Mouse (Mus musculus) heart, postnatal 10 days (tissue): Measurements from ENCODE around the gene Acot8. TPM values are rescaled to one million over a fixed set of nuclear protein-coding genes. Genes with fewer than 3 reads are reported as not detected.
A peak's percentile ranks its signal among the peaks of the same experiment; 100 is the strongest.
"Not testable (repeated sequence)": the region's sequence is repeated elsewhere in the genome, so short reads cannot be mapped to it uniquely, and the experiment has no call there.

ENCODE experiments used
- DNase-seq, 2 experiments: peaks; one replicate each; pipeline ENCODE4 v3.0.0; 2021
- intact Hi-C: fragments of 180-260 bp; cut with DNase I; formaldehyde crosslinking; loops from one replicate; pipeline ENCODE4 v1.15.1; 2025
- total RNA-seq, 2 experiments: library from RNA; stranded (reverse); gene quantifications; 2 replicates each; pipeline ENCODE4 v1.2.3; 2021

The Acot8 gene
- total RNA-seq, 2 experiments from 2014 or later, result 12.6 to 13.4 TPM

DNA sequence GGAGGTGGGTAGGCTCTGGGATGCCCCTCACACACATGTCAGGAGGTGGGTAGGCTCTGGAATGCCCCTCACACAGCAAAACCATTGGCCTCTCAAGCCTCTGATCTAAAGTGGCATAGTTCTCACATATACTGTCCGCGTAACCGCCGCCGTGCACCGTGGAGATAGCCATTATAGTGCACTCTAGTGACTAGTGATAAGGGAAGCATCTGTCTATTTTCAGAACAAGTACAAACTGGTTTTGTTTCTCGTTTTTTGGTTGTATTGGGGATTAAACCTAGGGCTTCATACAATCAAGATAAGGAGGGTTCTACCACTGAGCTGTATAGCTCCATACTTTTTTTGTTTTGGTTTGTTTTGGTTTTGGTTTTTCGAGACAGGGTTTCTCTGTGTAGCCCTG is 11.1 kb upstream of the Acot8 start:
- DNase-seq, result no peak
- intact Hi-C loops, result no loop called here

DNA sequence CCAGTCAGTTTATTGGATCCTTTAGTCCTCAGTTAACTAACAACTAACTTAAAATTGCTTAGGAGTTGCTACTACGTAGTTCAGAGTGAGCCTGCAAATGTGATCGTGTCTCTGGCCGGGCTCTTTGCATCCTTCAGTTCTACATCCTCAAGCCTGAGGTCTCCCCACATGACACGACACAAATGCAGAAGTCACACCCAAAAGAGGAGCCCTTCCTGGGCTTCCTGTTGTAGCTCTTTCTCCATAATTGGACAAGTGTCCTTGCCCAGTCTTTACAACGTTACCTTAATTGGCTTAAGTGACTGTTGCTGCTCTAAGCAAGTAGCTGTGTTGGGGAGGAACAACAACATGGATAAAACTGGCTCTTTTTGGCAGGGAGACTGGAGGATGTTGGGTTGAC is 10.7 kb upstream of the Acot8 start:
- intact Hi-C loops, result no loop called here
- DNase-seq, result no peak

DNA sequence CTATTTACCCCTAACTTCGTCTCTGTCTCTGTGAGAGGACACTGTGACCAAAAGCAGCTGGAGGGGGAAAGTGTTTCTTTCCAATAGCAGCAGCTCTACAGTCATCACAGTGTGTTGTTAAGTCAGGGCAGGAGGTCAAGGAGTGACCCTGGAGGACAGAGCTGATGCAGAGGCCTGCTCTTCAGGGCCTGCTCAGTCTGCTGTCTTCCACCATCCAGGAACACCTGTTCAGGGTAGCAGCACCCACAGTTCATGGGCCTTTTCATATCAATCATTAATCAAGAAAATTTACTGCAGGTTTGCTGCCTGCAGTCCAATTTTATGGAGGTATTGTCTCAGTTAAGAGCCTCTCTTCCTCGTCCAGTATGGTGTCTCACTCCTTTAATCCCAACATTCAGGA is 8.9 kb upstream of the Acot8 start:
- intact Hi-C loops, result no loop called here
- DNase-seq, result no peak

DNA sequence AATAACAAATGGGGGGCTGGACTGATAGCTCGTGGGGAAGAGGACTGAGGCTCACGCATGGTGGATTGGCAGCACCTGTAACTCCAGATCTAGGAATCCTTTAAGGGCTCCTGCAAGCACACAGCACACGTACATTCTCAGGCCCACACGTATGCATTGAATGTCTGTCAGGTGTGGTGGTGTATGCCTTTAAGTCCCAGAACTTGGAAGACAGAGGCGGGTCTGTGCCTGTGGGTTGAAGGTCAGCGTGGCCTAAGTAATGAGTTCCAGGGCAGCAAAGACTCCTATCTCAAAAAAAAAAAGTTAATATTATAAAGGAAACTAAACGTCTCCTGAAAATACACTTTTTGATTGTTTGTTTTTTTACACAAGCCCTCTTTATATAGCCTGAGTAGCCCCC is 1.9 kb upstream of the Acot8 start:
- intact Hi-C loops, result no loop called here

DNA sequence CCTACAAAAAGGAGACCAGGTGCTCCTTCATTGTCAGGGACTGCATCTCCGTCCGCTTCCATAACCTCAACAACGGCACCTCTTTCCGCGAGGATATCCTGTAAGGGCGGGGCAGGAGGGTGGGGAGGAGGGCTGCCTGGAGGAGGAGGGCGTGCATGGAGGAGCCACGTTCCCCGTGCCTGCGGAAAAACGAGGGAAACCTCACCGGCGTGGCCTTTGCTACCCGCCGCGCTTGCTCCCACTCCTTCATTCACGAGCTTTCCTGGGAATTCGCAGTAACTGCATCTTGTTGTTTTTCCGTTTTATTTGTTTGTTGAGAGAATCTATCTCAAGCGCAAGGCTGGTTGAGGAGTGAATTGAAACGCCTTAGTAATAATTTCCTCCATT is 643 bp upstream of the Acot8 start:
- DNase-seq, result no peak
- intact Hi-C loops, result no loop called here

More for the DNA sequence above, 1.9 kb upstream of the Acot8 start:
- DNase-seq, result no peak

DNA sequence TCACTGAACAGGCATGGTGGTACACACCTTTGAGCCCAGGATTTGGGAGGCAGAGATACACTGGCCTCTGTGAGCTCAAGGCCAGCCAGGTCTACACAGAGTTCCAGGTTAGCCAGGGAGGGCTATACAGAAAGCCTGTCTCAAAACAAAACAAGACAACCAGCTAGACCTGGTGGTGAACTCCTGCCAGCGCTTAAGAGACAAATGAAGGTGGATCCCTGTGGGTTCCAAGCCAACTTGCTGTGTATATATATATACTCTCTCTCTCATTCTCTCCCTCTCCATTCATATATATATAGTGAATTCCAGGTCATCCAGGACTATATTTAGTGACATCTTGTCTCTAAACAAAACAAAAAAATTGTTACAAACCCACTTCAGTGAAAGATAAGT is 765 bp downstream of the Acot8 start:
- DNase-seq, result no peak
- intact Hi-C loops, result no loop called here

DNA sequence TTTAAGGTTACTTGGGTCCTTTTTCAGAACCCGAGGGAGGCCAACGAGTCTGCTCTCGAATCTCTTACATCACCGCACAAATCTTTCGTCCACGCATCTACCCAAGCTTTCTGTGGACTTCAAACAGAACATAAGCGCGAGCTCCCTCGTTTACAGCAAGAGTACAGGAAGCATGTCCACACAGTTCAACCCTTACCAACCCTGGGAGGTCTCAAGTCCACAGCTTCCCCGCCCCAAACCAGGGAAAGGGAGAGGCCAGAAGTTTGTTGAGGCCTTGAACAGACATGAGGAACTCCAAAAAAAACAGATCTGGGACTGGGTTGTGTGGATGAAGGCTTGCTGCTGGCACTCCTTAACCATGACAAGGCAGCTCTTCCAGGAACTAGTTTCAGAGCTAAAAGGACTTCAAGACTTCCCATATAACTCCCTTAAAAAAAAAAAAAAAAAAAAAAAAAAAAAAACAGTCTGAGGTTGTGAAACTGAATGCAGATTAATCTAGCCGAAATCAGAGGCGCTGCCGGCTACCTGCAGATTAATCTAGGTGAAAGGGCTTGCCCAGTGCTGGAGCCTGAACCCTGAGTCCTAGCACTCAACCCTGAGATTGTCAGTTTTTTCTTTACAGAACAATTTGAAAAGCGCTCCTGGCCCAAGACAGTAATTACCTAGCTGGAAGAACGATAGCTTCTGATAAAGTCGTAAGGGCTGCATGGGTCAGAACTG is 1.3 kb downstream of the Acot8 start:
- no peak for DNase-seq
- intact Hi-C loops, result no loop called here

DNA sequence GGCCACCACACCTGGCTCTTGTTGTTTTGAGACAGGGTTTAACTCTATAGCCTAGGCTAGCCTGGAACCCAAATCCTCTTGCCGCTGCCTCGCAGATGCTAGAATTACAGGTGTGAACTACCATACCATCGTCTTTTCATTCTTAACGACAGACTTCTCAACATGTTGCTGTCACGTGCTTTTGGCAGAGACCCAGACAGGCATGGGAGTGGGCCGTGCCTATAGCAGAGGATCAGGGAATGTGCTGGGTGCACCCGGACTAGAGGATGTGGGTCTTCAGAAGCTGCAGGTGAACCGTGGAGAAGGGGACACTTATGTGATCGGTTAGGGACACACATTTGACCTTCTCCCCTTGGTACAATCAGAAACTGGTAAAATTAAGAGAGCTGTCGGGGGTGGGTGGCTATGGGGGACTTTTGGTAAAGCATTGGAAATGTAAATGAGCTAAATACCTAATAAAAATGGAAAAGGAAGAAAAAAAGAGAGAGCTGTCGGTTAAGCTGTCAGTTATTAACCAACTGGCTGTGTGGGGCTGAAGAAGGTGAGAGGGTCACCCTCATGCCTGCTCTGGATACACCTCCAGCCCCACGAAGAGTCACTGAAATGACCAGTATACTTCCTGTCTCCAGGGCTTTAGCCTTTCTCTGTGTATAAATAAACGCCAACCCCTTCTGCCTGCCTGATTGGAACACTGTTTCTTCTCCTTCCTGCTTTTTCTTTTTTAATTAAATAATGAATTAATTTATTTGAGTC is 4.3 kb downstream of the Acot8 start:
- no peak for DNase-seq
- intact Hi-C loops, result no loop called here

DNA sequence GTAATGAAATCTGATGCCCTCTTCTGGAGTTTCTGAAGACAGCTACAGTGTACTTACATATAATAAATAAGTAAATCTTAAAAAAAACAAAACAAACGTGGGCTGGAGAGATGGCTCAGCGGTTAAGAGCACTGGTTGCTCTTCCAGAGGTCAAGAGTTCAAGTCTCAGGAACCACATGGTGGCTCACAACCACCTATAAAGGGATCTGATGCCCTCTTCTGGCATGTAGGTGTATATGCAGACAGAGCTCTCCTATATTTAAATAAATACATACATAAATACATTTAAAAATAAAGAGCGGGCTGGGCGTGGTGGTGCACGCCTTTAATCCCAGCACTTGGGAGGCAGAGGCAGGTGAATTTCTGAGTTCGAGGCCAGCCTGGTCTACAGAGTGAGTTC is 6.1 kb downstream of the Acot8 start:
- DNase-seq, intact Hi-C loops: not testable (repeated sequence)

DNA sequence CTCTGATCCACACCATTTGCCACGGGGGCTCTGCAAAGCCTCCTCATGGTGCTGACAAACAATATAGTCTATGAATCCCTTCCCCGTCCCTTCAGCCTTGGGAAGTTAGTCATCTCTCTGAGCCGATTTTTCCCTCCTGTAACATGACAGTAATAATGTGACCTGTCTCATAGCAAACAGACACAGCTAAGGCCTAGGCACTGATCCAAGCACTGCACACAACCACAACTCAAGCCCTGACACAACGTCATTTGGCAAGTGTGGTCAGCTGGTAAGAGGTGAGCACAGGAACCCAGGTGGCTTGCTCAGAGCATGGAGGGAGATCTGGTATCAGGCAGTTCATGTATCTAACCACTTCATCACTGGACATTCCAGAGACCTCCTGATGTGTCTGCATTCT is 8.8 kb downstream of the Acot8 start:
- no peak for DNase-seq
- intact Hi-C loops, result loop anchor here (2.0 kb wide), 1 partner anchor 115 kb away; no protein-coding TSS in a partner anchor

DNA sequence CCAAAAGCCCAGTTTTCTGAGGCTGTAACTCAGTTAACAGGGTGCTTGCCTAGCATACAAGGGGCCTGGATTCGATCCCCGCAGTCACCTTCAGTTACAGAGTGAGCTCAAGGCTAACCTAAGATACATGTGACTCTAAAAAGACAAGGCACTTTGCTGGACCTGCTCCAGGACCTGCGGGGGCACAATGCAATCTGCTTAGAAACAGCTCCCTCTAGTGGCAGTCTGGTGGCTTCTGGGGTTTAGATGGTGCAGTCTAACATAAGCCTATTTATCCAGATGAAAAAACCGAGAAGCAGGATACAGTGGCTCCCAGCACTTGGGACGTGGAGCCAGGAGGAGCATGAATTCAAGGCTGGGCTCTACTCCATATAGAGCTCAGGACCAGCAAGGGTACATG is 10.4 kb downstream of the Acot8 start:
- intact Hi-C loops, result loop anchor here (2.0 to 5.0 kb wide), 2 partner anchors 113 to 202 kb away; partner anchors contain the start of gene Eppin
- DNase-seq, result peak; percentile 89 to 93

DNA sequence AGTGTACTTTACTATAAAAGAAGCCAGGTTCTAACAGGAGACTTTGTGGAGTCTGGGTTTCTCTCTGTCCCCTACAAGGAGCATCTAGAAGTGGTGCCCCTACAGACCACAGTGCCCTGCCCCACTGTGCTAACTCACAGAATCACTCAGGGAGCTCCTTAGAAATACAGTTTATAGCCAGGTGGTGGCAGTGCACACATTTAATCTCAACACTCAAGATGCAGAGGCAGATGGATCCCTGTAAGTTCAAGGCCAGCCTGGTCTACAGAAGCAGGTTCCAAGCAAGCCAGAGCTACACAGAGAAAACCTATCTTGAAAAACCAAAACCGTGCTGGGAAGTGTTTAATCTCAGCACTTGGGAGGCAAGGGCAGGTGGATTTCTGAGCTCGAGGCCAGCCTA is 10.9 kb downstream of the Acot8 start:
- intact Hi-C loops, result loop anchor here (2.0 to 5.0 kb wide), 2 partner anchors 113 to 201 kb away; partner anchors contain the start of gene Eppin
- peak in 1 of 2 experiments; percentile 33 for DNase-seq

DNA sequence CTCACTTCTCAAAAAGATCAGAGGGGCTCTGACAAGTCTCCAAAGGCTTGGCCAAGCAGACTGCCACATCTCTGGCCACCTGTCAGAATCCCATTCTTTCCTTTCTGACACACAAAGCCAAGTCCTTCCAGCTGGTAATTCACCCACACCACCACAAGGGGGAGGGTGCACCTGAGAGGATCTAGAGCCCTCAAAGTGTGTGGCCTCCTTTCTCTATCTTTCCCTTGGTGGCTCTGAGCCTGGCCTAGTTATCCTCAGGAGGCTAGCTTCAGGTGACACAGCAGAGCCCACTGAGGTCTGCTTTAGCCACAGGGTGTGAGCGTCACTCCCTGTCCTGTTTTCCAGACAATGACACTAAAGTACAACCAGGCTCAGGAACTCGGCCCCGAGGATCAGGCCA is 11.4 kb downstream of the Acot8 start:
- intact Hi-C loops, result loop anchor here (5.0 kb wide), 1 partner anchor 201 kb away; the partner anchor contains the start of gene Eppin
- peak; percentile 64 to 78 for DNase-seq

DNA sequence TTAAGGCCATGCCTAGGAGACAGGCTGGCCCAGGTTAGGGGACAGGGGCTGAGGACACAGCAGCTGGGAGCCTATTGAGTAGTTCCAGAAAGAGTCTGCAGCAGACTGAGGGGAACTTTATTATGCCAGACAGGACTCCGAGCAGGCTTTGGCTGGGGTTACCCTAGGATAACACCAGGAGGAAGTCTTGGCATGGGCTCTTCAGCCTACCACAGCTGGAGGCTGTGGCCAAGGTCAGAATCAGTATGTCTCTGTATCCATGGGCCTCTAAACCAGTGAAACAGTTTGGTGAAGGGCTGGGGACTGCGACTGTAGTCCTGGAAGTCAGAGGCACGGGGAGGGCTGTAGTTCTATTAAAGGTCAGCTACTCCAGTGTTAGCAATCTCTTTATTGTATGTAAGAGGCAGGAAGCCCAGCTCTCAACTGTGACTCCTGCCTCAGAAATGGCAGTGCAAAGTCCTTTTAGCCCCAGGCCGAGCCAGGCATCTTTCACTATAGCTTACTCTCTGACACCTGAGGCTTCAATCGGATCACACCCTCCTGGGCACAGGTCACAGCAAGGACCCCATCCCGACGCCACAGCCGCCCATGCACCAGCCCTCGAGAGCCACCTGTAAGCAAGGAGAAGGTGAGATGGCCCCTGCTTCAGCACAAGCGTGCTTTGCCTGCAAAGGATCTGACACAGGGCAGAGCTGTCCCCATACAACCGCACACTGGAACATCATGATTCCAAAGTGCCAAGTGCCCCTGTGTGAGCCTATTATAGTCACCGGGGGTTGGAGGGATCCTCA is 12.1 kb downstream of the Acot8 start:
- no peak for DNase-seq
- intact Hi-C loops, result loop anchor here (5.0 kb wide), 1 partner anchor 200 kb away; the partner anchor contains the start of gene Eppin

DNA sequence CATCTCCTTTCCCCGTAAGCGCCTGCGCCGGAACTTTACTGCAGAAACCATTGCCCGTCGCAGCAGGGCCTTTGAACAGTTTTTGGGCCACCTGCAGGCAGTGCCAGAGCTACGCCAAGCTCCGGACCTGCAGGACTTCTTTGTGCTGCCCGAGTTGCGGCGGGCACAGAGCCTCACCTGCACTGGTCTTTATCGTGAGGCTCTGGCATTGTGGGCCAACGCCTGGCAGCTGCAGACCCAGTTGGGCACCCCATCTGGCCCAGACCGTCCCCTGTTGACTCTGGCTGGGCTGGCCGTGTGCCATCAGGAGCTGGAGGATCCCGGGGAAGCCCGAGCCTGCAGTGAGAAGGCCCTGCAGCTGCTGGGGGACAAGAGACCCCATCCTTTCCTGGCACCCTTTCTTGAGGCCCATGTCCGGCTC is 12.8 kb downstream of the Acot8 start:
- intact Hi-C loops, result loop anchor here (5.0 kb wide), 1 partner anchor 200 kb away; the partner anchor contains the start of gene Eppin
- DNase-seq, result no peak

DNA sequence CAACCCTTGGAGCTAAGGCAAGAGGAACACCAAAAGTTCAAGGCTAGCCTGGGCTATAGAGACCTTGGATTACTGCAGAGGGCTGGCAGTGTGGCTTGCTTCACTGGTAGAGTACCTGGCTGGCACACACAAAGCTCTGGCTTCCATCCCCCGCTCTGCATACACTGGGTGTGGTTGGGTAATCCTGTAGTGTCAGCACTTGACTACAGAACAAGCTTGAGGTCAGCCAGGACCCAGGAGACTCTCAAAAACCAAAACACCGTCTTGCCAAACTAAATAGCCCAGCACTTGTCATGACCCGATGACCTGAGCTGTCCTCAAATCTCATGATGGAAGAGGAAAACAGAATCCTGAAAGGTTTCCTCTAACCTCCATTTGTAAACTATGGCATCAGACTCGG is 14.2 kb downstream of the Acot8 start:
- no peak for DNase-seq
- intact Hi-C loops, result loop anchor here (5.0 kb wide), 1 partner anchor 198 kb away; the partner anchor contains the start of gene Eppin

DNA sequence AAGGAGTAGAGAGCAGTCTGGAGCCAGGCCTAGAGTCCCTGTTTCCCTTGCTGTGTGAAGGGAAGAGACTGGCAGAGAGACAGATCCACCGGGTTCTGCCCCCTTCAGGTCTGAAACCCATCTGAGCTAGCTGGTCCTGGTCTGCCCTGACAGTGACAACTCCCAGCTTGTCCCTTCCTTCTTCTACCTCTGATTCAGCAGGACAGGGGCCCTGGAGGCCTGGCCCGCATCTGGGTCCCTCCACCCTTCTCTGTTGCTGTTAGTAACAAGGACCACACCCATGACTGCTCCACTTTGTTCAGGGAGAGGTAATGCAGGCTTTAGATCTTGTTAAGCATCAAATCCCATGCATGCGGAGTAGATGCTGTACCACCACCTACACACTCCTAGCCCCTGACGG is 16.3 kb downstream of the Acot8 start:
- DNase-seq, result no peak
- intact Hi-C loops, result no loop called here

DNA sequence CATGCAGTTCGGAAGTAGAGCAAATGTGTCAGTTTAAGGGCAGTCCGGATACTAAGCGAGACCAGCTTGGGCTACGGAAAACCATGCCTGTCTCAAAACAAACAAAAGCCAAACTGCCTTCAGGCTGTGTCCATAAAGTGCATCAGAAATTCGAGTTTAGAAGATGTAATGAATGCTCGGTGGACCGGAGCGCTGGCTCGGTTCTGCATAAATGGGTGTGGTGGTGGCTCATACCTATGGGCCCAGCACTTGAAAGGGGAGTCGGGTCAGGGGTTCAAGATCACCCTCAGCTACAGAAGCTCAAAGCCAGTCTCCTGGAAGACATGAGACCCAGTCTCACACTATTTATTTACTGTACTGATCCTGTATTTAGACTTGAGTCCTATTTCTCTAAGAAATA is 16.9 kb downstream of the Acot8 start:
- DNase-seq, result no peak
- intact Hi-C loops, result no loop called here

DNA sequence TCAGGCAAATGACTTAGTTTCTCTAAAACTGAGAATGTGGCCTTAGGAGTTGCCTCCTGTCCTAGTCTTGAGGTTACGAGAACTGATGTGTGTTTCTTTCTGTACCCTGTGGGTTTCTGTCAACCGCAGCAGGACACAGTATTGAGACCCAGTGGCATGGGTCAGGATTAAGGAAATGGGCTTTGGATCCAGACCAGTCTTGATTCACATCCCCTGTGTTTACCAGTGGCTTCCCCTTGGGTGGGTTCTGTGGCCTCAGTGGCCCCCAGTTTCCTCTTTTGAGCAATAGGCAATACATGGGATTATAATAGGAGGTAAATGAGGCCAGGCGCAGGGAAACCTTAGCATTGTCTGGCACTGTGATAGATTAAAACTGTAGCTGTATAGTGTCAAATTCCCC is 17.6 kb downstream of the Acot8 start:
- no peak for DNase-seq
- intact Hi-C loops, result no loop called here

DNA sequence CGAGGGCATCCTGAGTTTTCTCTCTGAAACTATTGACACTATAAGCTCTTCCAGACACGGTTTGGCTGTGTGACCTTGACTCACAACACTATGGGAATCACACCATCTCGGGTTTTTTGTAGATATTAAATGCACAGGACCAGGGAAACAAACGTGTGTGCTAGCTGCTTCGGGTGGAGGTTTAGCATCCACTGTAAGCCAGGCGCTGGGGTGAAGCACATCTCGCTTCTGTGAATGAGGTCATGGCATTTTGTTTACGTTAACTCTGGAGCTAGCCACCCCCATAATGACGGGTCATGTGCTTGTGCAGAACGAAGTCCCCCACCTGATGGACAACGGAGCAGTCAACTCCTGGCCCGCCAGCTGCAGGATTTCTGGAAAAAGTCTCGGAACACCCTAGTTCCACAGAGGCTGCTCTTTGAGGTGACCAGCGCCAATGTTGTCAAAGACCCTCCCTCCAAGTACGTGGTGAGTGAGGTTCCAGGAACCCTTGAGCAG is 18.2 kb downstream of the Acot8 start:
- no peak for DNase-seq
- intact Hi-C loops, result no loop called here
